In genomic region chr11:76317904-76318303, GRCm38 (mm10) we compare ENCODE assay signal across 21 mouse cellular contexts.
"Had no signal": no experiment of that assay in that cellular context is flagged by ENCODE, and none has a peak within 500 bp of the region (broad histone marks: within the 10 kb centered on the region; RNA-seq: fewer than 3 reads in every experiment).

No protein-coding gene starts in this region.

- H3K4me2 ChIP-seq: limb, embryonic 15.5 days; liver, embryonic 11.5 days; lung, embryonic 14.5 days; midbrain, embryonic 13.5 days; neural tube, embryonic 13.5 days; stomach, embryonic 15.5 days had no signal

- H3K27me3 ChIP-seq: limb, embryonic 15.5 days; midbrain, embryonic 13.5 days; neural tube, embryonic 13.5 days; stomach, embryonic 15.5 days had no signal

- H3K36me3 ChIP-seq: limb, embryonic 15.5 days; midbrain, embryonic 13.5 days; neural tube, embryonic 13.5 days; stomach, embryonic 15.5 days had no signal

- H3K9me3 ChIP-seq: limb, embryonic 15.5 days; midbrain, embryonic 10.5 days; midbrain, embryonic 13.5 days; neural tube, embryonic 13.5 days; stomach, embryonic 15.5 days had no signal

- DNase-seq: kidney, postnatal 25 days; layer of hippocampus, adult 9-11 months; liver, postnatal 0 days; lung, embryonic 14.5 days; retina, postnatal 1 day; right cerebral cortex, postnatal 25 days; spleen, adult 18-20 months; thymus, postnatal 25 days had no signal

- H3K9ac ChIP-seq: limb, embryonic 15.5 days; liver, embryonic 14.5 days; liver, postnatal 0 days; lung, embryonic 14.5 days; midbrain, embryonic 13.5 days; neural tube, embryonic 13.5 days; stomach, embryonic 15.5 days had no signal

- H3K4me3 ChIP-seq: layer of hippocampus, adult 2 months; limb, embryonic 15.5 days; midbrain, embryonic 10.5 days; midbrain, embryonic 13.5 days; myocyte; neural tube, embryonic 13.5 days; stomach, embryonic 15.5 days had no signal

- ATAC-seq: liver, postnatal 0 days; lung, postnatal 0 days; midbrain, embryonic 13.5 days; midbrain, embryonic 16.5 days had no signal

- H3K27ac ChIP-seq: kidney, postnatal 0 days; layer of hippocampus, adult 2 months; limb, embryonic 15.5 days; liver, embryonic 14.5 days; macrophage; midbrain, embryonic 10.5 days; midbrain, embryonic 13.5 days; neural tube, embryonic 13.5 days; stomach, embryonic 15.5 days had no signal
